Mouse (Mus musculus) stomach, adult 2 months (tissue): ENCODE results near the gene Hypm. TPM values are rescaled to one million over a fixed set of nuclear protein-coding genes. Genes with fewer than 3 reads are reported as not detected.

Source experiments
- polyA plus RNA-seq: library from polyadenylated mRNA; depleted of rRNA; stranded (reverse); fragments of >200 nt; gene quantifications from 2 replicates; pipeline ENCODE4 v1.2.3, GENCODE M21; 2012; rRNA removed

Hypm gene
- polyA plus RNA-seq: not detected in 2 replicates

GRCm38 (mm10) chrX:9846628-9847027, at the start of gene Hypm:
Gene Hypm, plus strand, starts transcription at chrX:9846928.

GRCm38 (mm10) chrX:9849403-9849802, 2.7 kb downstream of the Hypm start, which contains the start of gene H2al3:
Gene H2al3, plus strand, starts transcription at chrX:9849703.

GRCm38 (mm10) chrX:9885322-9885721, 38.6 kb downstream of the Hypm start, which contains the start of gene Sytl5:
Gene Sytl5, plus strand, starts transcription at chrX:9885622.

Other genes starting within 250 kb of the Hypm start
- gene Dynlt3, start 183.9 kb upstream of the Hypm start, polyA plus RNA-seq: 1.2 and 2.0 TPM in 2 replicates
- gene H2al3, start 2.8 kb downstream of the Hypm start, polyA plus RNA-seq: 0.17 TPM in 1 of 2 replicates, not detected in the other
- gene Sytl5, start 38.7 kb downstream of the Hypm start, polyA plus RNA-seq: 0.08 and 0.10 TPM in 2 replicates